Mouse (Mus musculus) ES-Bruce4 (cell line): ENCODE data around the gene Paqr8.

Experiments
- CTCF ChIP-seq: IDR thresholded peaks from one replicate; pipeline ENCODE4 v1.8.1; 2011; ENCODE audit warnings: low read depth, low read length
- EP300 ChIP-seq: IDR thresholded peaks from 2 replicates; pipeline ENCODE4 v1.6.1; 2011; ENCODE audit warnings: low read depth, low read length; ENCODE audit not compliant: insufficient read depth
- POLR2A ChIP-seq: IDR thresholded peaks from one replicate; pipeline ENCODE4 v1.8.1; 2011; ENCODE audit warnings: low read length; ENCODE audit not compliant: insufficient read depth

- TF ChIP-seq POLR2A (no peak), CTCF (no peak), EP300 (no peak)
These were observed 29.6 kb upstream of the Paqr8 start for GRCm38 (mm10) chr1:20860775-20861174.
